Mouse (Mus musculus) layer of hippocampus, adult 18-20 months (tissue): ENCODE results near the gene Abca7. TPM values are rescaled to one million over a fixed set of nuclear protein-coding genes. Genes with fewer than 3 reads are reported as not detected.

Experiments
- DNase-seq, 2 experiments: peaks; one replicate each; pipeline ENCODE4 v3.0.0; 2022; ENCODE audit warnings: low spot score in 2 of 2
- total RNA-seq, 2 experiments: library from RNA; stranded (reverse); gene quantifications; 2 replicates each; pipeline ENCODE4 v1.2.3; 2021

Gene Abca7
- total RNA-seq, 2 experiments from 2014 or later = 10.2 to 12.0 TPM

GRCm38 (mm10) chr10:80063877-80064650, 67.8 kb downstream of the Abca7 start:
- no peak for DNase-seq

Other genes starting within 250 kb of the Abca7 start
- 10 to 100 TPM; 42.4 to 51.3 TPM for gene Polrmt, start 249.9 kb upstream of the Abca7 start, total RNA-seq
- 1 to 10 TPM; 1.5 to 2.2 TPM for gene Fgf22, start 241.4 kb upstream of the Abca7 start, total RNA-seq
- gene Rnf126, start 229.5 kb upstream of the Abca7 start, total RNA-seq = 10 to 100 TPM; 84.9 to 87.3 TPM
- 1 to 10 TPM; 1.8 to 2.5 TPM for gene Fstl3, start 219.2 kb upstream of the Abca7 start, total RNA-seq
- gene Prss57, start 205.5 kb upstream of the Abca7 start, total RNA-seq = under 1 TPM; 0.61 to 0.89 TPM
- 100 to 1,000 TPM; 293 to 314 TPM for gene Palm, start 202.9 kb upstream of the Abca7 start, total RNA-seq
- 1 to 10 TPM in 1 of 2 experiments, under 1 TPM in 1; 0.54 to 1.3 TPM for gene Misp, start 175.5 kb upstream of the Abca7 start, total RNA-seq
- 10 to 100 TPM; 48.8 to 58.4 TPM for gene Ptbp1, start 142.1 kb upstream of the Abca7 start, total RNA-seq
- 1 to 10 TPM in 1 of 2 experiments, under 1 TPM in 1; 0.94 to 2.0 TPM for gene Prtn3, start 122.0 kb upstream of the Abca7 start, total RNA-seq
- 10 to 100 TPM; 30.6 to 34.4 TPM for gene Plppr3, start 121.9 kb upstream of the Abca7 start, total RNA-seq
- not detected for gene Elane, start 110.2 kb upstream of the Abca7 start, total RNA-seq
- not detected for gene Cfd, start 105.6 kb upstream of the Abca7 start, total RNA-seq
- 10 to 100 TPM; 53.8 to 55.2 TPM for gene Med16, start 87.6 kb upstream of the Abca7 start, total RNA-seq
- gene Gm26602, start 85.6 kb upstream of the Abca7 start, total RNA-seq = not detected
- gene Kiss1r, start 79.5 kb upstream of the Abca7 start, total RNA-seq = 1 to 10 TPM; 6.7 to 7.8 TPM
- gene R3hdm4, start 75.3 kb upstream of the Abca7 start, total RNA-seq = 100 to 1,000 TPM; 366 to 401 TPM
- gene Arid3a, start 69.5 kb upstream of the Abca7 start, total RNA-seq = 1 to 10 TPM; 5.5 to 5.8 TPM
- 10 to 100 TPM; 40.3 to 42.1 TPM for gene Wdr18, start 36.3 kb upstream of the Abca7 start, total RNA-seq
- gene Grin3b, start 25.8 kb upstream of the Abca7 start, total RNA-seq = under 1 TPM in 1 of 2 experiments, not detected in 1; 0.15 TPM
- 100 to 1,000 TPM; 118 to 123 TPM for gene Tmem259, start 12.2 kb upstream of the Abca7 start, total RNA-seq
- 1 to 10 TPM; 3.6 to 5.2 TPM for gene Cnn2, start 7.9 kb upstream of the Abca7 start, total RNA-seq
- gene Arhgap45, start 20.2 kb downstream of the Abca7 start, total RNA-seq = 1 to 10 TPM; 4.1 to 4.2 TPM
- 10 to 100 TPM; 88.2 to 93.9 TPM for gene Polr2e, start 43.3 kb downstream of the Abca7 start, total RNA-seq
- 100 to 1,000 TPM; 509 to 545 TPM for gene Gpx4, start 50.7 kb downstream of the Abca7 start, total RNA-seq
- gene Sbno2, start 109.1 kb downstream of the Abca7 start, total RNA-seq = 10 to 100 TPM; 16.3 to 16.9 TPM
- 100 to 1,000 TPM; 101 to 102 TPM for gene Stk11, start 119.3 kb downstream of the Abca7 start, total RNA-seq
- 100 to 1,000 TPM; 354 to 359 TPM for gene Atp5d, start 142.1 kb downstream of the Abca7 start, total RNA-seq
- 100 to 1,000 TPM; 362 to 363 TPM for gene Cbarp, start 144.3 kb downstream of the Abca7 start, total RNA-seq
- 10 to 100 TPM; 59.4 to 68.4 TPM for gene Midn, start 151.8 kb downstream of the Abca7 start, total RNA-seq
- gene Cirbp, start 169.5 kb downstream of the Abca7 start, total RNA-seq = 10 to 100 TPM; 60.7 to 76.4 TPM
- 1 to 10 TPM; 6.4 to 6.5 TPM for gene 1600002K03Rik, start 176.4 kb downstream of the Abca7 start, total RNA-seq
- 10 to 100 TPM in 1 of 2 experiments, 1 to 10 TPM in 1; 8.9 to 10.1 TPM for gene Efna2, start 183.0 kb downstream of the Abca7 start, total RNA-seq
- 10 to 100 TPM; 37.4 to 45.1 TPM for gene Mum1, start 229.9 kb downstream of the Abca7 start, total RNA-seq